Mouse (Mus musculus) lung, embryonic 14.5 days (tissue): ENCODE measurements around the gene Elovl7. TPM values are rescaled to one million over a fixed set of nuclear protein-coding genes. Genes with fewer than 3 reads are reported as not detected.

Experiments used
- ATAC-seq: fragments of 200-750 bp; cut with Nextera tagmentation; 2 replicates; pipeline ENCODE4 v1.8.0; 2017; ENCODE audit warnings: mild to moderate bottlenecking, moderate TSS enrichment, moderate library complexity; ENCODE audit not compliant: insufficient read depth
- DNase-seq: peaks from one replicate; pipeline ENCODE4 v3.0.0-alpha.2; 2015
- H3K27ac ChIP-seq: fragments of 300-500 bp; sonication (generic); 2 replicates; pipeline ENCODE4 v1.5.1; 2014; ENCODE audit warnings: low read depth, mild to moderate bottlenecking, moderate library complexity
- H3K27me3 ChIP-seq: fragments of 300-500 bp; sonication (generic); 2 replicates; pipeline ENCODE4 v1.6.1; 2014; ENCODE audit warnings: low read length, control low read depth; ENCODE audit not compliant: insufficient read depth
- H3K36me3 ChIP-seq: fragments of 300-500 bp; sonication (generic); 2 replicates; pipeline ENCODE4 v1.6.1; 2014; ENCODE audit warnings: control low read depth; ENCODE audit not compliant: insufficient read depth
- H3K4me1 ChIP-seq: fragments of 300-500 bp; sonication (generic); 2 replicates; pipeline ENCODE4 v1.6.1; 2014; ENCODE audit warnings: antibody characterized with exemption, control low read depth; ENCODE audit not compliant: insufficient read depth
- H3K4me2 ChIP-seq: fragments of 300-500 bp; sonication (generic); 2 replicates; pipeline ENCODE4 v1.6.1; 2014; ENCODE audit warnings: mild to moderate bottlenecking
- H3K4me3 ChIP-seq: fragments of 300-500 bp; sonication (generic); 2 replicates; pipeline ENCODE4 v1.5.1; 2014; ENCODE audit warnings: low read depth, low read length
- H3K9ac ChIP-seq: fragments of 300-500 bp; sonication (generic); 2 replicates; pipeline ENCODE4 v1.6.1; 2014
- H3K9me3 ChIP-seq: fragments of 300-500 bp; sonication (generic); 2 replicates; pipeline ENCODE4 v1.6.1; 2016; ENCODE audit warnings: low read depth, low read length, control low read depth
- CTCF ChIP-seq: IDR thresholded peaks from 2 replicates; pipeline ENCODE4 v1.5.1; 2016; ENCODE audit warnings: antibody characterized with exemption, low read depth
- WGBS: fragments of 180-500 bp; shearing (Covaris S2); extraction: QIAGEN DNeasy Blood & Tissue Kit; methylation state at CpG from one replicate; pipeline ENCODE4 v1.1.7; 2014; 5-methylcytosine and 5-hydroxymethylcytosine counted together
- polyA plus RNA-seq: library from polyadenylated mRNA; unstranded; fragments of >200 nt; fragmentation: Nextera tagmentation; extraction: Ambion mirVana; gene quantifications from 2 replicates; pipeline ENCODE4 v1.2.1, GENCODE M21; 2014

Gene Elovl7
- polyA plus RNA-seq, 1 experiment from 2014 or later = 9.7 TPM

DNA sequence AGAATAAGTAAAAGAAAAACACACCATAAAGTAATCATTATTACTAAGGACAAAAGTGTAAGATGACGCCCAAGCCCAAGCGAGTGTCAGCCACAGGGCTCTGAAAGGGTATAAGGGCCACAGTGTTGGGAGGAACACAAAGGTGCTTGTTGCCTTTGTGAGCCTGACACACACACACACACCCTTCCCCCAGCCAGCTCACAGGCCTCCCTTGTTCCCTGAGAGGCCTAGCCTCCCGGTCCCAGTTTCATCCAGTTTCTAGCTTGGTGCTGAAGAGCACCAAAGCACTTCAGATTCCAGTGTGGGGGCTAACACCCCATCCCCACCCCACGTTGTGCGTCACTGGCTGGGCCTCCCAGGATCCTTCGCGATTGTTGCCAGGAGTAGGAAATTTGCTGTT lies 87.2 kb downstream of the Elovl7 start:
- Histone ChIP-seq H3K27ac (peak overlapping the region; percentile 42), H3K4me3 (no peak overlapping the region), H3K4me2 (no peak overlapping the region), H3K9me3 (no peaks in the 10 kb centered on the region), H3K4me1 (peaks cover 3% of the 10 kb centered on the region; the same call in 1 of the 2 replicates), H3K27me3 (no peaks in the 10 kb centered on the region), H3K36me3 (no peaks in the 10 kb centered on the region), H3K9ac (no peak overlapping the region)
- no peak for TF ChIP-seq CTCF
- ATAC-seq (peak; percentile 24), DNase-seq (peak; percentile 52)
- 33% methylated on average over 7 of the region's 7 CpGs for WGBS

DNA sequence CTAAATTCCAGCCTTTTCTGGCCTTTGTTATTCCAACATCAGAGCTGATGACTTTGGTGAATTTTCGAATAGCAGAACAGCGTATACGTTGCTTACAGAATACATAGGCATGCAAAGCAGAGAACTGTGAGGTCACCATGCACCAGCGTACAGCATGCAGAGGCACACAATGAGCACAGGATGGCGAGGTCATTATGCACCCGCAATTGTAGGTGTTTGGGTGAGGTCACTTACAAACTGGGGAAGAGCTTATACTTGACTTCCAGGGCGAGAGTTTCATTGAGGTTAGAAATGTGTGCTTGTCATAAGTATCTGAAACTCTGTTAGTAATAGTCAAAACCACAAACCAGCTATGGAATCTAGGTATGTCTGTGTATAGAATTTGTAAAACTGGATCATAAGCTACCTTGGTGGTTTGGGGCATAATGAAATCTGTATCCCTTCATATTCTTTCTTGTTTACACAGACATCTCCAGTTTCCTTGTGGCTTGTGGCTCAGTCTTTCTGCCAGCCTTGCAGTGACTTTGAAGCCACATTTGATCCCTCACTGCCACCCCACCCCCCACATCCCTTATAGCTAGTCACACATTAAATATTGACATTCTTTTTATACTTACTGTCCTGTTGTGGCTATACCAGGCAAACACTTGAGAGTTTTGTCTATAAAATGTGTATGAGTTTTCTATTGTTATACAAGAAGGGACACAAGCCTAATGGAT lies 88.9 kb downstream of the Elovl7 start:
- no peak for TF ChIP-seq CTCF
- Histone ChIP-seq H3K27ac (no peak overlapping the region), H3K4me2 (no peak overlapping the region), H3K9ac (no peak overlapping the region), H3K27me3 (no peaks in the 10 kb centered on the region), H3K9me3 (no peaks in the 10 kb centered on the region), H3K4me1 (peaks cover 3% of the 10 kb centered on the region; the same call in 1 of the 2 replicates), H3K4me3 (no peak overlapping the region), H3K36me3 (no peaks in the 10 kb centered on the region)
- ATAC-seq (no peak), DNase-seq (peak; percentile 4)
- whole genome bisulfite sequencing = 69% methylated on average over 7 of the region's 7 CpGs

DNA sequence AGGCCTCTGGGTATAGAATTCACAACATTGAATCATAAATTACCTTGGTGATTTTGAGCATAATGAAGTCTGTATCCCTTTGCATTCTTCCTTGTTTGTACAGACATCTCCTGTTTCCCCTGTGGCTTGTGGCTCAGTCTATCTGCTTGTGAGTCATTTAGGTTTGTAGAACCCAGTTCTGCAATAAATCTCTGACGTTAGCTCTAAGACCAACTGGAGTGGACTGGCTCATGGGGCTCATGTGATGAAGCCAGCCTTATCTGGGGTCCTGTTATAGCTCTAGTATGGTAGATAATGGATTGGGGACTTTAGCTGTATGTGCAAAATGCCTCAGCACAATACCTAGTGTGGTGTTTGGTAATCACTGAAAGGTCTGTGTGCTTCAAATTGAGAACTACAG lies 89.6 kb downstream of the Elovl7 start:
- H3K9ac ChIP-seq = no peak overlapping the region
- 48% methylated on average over 1 of the region's 1 CpGs for WGBS
- ATAC-seq (no peak), DNase-seq (no peak)
- H3K4me3 ChIP-seq = no peak overlapping the region
- no peaks in the 10 kb centered on the region for H3K9me3 ChIP-seq
- no peak overlapping the region for H3K4me2 ChIP-seq
- no peak overlapping the region for H3K27ac ChIP-seq
- H3K27me3 ChIP-seq = no peaks in the 10 kb centered on the region
- H3K4me1 ChIP-seq = peaks cover 3% of the 10 kb centered on the region; the same call in 1 of the 2 replicates
- no peak for TF ChIP-seq CTCF
- no peaks in the 10 kb centered on the region for H3K36me3 ChIP-seq

DNA sequence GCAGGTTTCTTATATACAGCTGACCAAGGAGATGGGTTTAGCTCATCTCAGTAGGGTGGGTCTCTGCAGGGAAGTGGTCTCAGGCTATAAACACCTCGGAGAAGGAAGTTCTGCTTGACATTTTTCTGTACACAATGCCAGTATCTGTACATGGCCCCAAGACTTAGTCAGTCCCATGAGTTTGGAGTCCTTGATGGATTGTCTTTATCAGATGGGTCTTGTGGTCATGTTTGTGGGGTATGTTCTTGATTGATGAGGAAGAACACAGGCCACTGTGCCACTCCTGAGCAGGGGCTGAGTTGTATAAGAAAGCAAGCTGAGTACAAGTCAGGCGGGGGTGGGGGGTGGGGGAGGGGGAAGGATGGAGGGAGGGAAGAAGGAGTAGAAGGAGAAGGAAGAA lies 90.5 kb downstream of the Elovl7 start:
- H3K4me3 ChIP-seq = no peak overlapping the region
- H3K36me3 ChIP-seq = no peaks in the 10 kb centered on the region
- TF ChIP-seq CTCF = no peak
- WGBS = 20% methylated on average over 2 of the region's 2 CpGs
- no peak overlapping the region for H3K9ac ChIP-seq
- no peaks in the 10 kb centered on the region for H3K9me3 ChIP-seq
- H3K4me1 ChIP-seq = peaks cover 3% of the 10 kb centered on the region; the same call in 1 of the 2 replicates
- DNase-seq (no peak), ATAC-seq (no peak)
- no peaks in the 10 kb centered on the region for H3K27me3 ChIP-seq
- H3K27ac ChIP-seq = no peak overlapping the region
- no peak overlapping the region for H3K4me2 ChIP-seq

DNA sequence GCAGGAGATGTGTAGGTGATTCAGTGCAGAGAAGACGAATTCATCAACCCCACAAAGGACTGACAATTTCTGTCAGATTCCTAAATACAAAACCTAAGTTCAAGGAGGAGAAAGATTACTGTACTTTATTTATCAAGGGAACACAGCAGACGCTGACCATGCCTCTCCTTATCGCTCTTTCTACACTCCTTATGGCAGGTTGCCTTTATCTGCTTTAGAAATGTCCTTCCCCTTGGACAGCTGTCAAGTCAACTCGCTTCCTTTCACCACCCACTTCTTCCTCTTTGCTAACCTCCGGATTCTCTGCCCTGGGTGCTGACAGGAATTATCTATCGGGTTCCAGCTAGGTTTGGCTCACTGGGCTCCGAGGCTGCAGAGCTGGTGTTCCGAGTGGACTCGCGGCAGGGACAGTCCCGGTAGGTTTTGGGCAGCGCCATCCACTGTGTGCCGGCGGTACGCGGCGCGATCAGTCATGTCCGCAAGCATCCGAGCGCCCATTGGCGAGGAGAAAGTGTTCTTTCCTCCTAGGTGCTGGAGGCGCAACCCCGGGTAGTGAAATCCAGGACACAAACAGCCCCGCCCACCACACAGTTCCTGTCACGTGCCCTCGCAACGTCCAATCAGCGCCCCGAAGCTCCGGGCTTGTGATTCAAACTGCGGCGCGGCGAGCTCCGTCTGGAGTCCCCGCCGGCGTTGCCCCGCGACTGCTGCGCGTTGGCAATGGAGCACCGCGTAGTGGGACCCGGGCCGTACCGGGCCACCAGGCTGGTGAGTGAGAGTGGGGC lies 101.7 kb downstream of the Elovl7 start, which contains the start of gene Depdc1b:
Gene Depdc1b, plus strand, starts transcription at position 631 of the 785 bp plus-strand sequence.
- DNase-seq (peak; percentile 97), ATAC-seq (peak; percentile 99)
- Histone ChIP-seq H3K9ac (peak within 1 kb of the TSS; percentile 79), H3K4me3 (peak within 1 kb of the TSS; percentile 82), H3K27ac (peak within 1 kb of the TSS; percentile 74), H3K4me1 (no peaks in the 10 kb centered on the region), H3K9me3 (no peaks in the 10 kb centered on the region), H3K4me2 (peak within 1 kb of the TSS; percentile 89), H3K36me3 (no peaks in the 10 kb centered on the region), H3K27me3 (no peaks in the 10 kb centered on the region)
- WGBS = under 1% methylated on average over 48 of the region's 48 CpGs
- TF ChIP-seq CTCF = no peak; the same call in 1 of the 2 replicates

DNA sequence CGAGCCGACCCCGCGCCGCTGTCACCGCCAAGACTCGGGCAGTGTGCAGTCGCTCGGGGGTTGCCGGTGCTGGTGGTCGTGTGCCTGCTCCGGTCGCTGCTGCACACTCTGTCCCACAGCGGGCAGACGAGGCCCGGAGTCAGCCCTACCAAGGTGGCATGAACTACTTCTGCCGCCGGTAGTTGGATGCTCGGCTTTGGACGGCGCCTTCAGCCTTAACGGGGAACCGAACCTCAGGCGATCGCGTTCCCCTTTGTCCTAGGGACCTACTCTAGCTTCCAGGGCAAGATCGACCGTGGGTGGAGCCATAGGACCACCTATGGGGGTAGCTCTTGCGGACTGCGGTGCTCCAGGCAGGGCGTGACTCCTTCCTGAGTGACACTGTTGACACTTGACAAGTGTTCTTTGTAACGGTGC lies 102.3 kb downstream of the Elovl7 start:
- Histone ChIP-seq H3K4me2 (peak overlapping the region; percentile 89), H3K4me3 (peak overlapping the region; percentile 82), H3K36me3 (no peaks in the 10 kb centered on the region), H3K27ac (peak overlapping the region; percentile 36; the same call in 1 of the 2 replicates), H3K9ac (peak overlapping the region; percentile 79), H3K27me3 (no peaks in the 10 kb centered on the region), H3K4me1 (no peaks in the 10 kb centered on the region), H3K9me3 (no peaks in the 10 kb centered on the region)
- peak; percentile 78 for ATAC-seq
- TF ChIP-seq CTCF = no peak
- peak; percentile 61 for DNase-seq
- under 1% methylated on average over 32 of the region's 32 CpGs for WGBS

DNA sequence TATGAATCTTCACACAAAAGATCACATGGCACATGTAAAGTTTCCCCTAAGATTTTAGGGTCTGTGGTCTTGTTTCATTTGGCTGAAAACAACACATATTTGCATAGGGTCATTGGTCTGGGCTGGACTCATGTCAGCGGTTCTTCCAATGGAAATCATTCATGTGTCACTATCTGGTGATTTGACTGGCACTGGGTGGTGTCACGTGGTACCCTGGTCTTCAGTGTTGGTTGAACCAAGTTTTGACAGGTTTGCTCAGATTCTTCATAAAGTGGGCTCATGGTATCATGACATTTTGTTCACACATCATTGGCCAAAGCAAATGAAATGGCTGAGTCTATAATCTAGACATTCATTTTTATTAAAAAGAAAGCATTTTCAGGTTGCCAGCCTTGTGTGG lies 103.2 kb downstream of the Elovl7 start:
- Histone ChIP-seq H3K4me2 (peak overlapping the region; percentile 89), H3K4me3 (peak overlapping the region; percentile 82), H3K4me1 (no peaks in the 10 kb centered on the region), H3K36me3 (no peaks in the 10 kb centered on the region), H3K27ac (no peak overlapping the region), H3K27me3 (no peaks in the 10 kb centered on the region), H3K9me3 (no peaks in the 10 kb centered on the region), H3K9ac (no peak overlapping the region)
- WGBS = 83% methylated on average over 2 of the region's 2 CpGs
- no peak for DNase-seq
- no peak for ATAC-seq
- no peak for TF ChIP-seq CTCF
